Mouse (Mus musculus): ENCODE results near the gene Poc1a.

Gene Poc1a

GRCm38 (mm10) chr9:106280808-106281544 lies at the start of gene Poc1a:
Gene Poc1a, plus strand, starts transcription at chr9:106281061.
- peak; percentile 93 to 97 for DNase-seq (ENCODE audit: low spot score in 2 of 2)

DNA sequence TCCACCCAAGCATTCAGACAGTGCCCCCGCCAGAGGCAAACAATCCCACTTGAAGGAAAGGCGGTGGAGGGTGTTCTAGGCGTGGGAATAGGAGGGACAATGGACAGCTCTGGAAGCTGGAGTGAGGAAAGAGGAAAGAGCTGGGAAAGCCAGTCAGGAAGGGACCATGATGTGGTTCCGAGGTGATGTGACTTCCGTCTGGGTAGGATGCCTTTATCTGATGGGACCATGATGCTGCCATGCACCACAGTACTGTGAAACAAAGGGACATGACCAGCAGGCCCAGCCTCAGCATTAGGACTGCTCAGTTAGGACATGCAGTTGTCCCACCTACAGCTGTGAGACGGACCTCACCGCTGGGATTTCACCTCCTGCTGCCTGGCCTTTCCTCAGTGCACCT lies 49.6 kb upstream of the Poc1a start:
- DNase-seq (ENCODE audit: low spot score in 2 of 2) = no peak

- DNase-seq (ENCODE audit: low spot score in 2 of 2) = no peak
These were observed 49.0 kb upstream of the Poc1a start for GRCm38 (mm10) chr9:106231816-106232215.

GRCm38 (mm10) chr9:106232956-106233355 lies 47.9 kb upstream of the Poc1a start:
- no peak for DNase-seq (ENCODE audit: low spot score in 2 of 2)

GRCm38 (mm10) chr9:106233953-106234352 lies 46.9 kb upstream of the Poc1a start:
- DNase-seq (ENCODE audit: low spot score in 2 of 2) = no peak

- DNase-seq (ENCODE audit: low spot score in 2 of 2) = no peak
These were observed 45.5 kb upstream of the Poc1a start for GRCm38 (mm10) chr9:106235194-106235830.

GRCm38 (mm10) chr9:106236156-106236817 lies 44.6 kb upstream of the Poc1a start:
- DNase-seq (ENCODE audit: low spot score in 2 of 2) = no peak

GRCm38 (mm10) chr9:106236818-106237211 lies 44.0 kb upstream of the Poc1a start:
- DNase-seq (ENCODE audit: low spot score in 2 of 2) = no peak

DNA sequence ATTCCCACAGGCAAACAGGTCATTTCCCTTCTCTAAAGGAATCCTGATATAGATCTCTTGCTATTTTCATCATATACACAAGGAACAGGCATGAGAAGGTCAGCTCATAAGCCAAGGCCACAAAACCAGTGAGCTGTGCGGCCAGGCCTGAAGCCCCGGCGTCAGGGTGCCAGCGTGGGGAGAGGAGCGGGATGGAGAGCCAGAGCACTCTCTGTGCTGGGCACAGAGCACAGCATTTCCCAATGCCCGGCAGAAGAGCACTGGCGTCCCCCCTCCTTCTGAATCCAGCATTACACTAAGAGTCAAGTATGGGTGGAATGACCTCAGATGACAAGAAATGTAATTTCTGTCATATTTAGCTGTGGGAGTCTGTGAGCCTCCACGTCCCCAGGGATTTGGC lies 43.5 kb upstream of the Poc1a start:
- DNase-seq (ENCODE audit: low spot score in 2 of 2) = no peak

DNA sequence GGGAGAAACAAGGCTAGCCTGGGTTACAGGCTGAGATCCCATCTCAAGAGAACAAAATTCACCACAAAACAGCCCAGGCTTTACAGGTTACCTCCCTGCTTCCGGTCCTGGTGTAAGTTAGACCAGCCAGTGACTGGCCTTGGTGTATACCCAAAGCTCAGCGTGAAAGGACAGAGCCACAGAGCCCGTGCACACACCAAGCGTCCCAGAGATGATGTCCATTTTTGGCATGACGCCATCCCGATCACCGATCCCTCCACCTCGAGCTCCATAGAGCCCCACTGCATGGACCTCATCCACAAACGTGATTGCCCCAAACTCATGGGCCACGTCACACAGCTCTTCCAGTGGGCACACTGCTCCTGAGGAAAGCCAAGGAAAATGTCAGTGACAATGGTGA lies 43.0 kb upstream of the Poc1a start:
- DNase-seq (ENCODE audit: low spot score in 2 of 2) = no peak

- DNase-seq (ENCODE audit: low spot score in 2 of 2) = no peak
These were observed 39.2 kb upstream of the Poc1a start for GRCm38 (mm10) chr9:106241541-106242164.

DNA sequence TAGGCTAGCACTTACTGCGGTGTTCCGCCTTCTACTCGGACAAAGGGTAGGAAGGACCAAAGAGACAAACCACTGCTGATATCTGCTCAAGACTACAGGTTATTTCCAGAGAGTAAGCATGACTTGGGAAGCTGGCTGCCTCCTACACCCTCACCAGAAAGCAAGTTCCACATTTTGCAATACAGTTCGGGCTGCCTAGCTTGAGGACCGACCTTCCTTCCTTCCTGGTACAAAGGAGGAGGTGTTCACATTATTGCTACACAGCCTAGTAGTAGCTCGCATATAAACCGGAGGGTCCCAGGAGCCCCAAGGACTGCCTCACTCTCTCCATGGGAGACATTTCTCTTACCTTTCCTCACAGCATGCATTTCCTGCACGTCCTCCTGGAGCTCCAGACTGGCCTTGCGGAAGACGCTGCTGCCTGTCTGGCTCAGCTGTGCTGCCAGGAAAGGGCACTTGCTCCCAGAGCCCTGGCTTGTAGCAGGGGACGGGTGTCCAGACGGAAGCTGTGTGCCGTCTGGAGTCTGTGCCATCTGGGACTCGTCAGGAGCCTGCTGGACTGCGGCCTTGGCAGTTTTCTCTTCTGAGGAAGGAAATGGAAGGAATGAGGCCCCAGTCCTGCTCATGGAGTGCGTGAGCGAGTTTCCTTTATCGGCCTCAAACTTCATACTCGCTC lies 37.9 kb upstream of the Poc1a start:
- no peak for DNase-seq (ENCODE audit: low spot score in 2 of 2)

- DNase-seq (ENCODE audit: low spot score in 2 of 2) = no peak
These were observed 31.3 kb upstream of the Poc1a start for GRCm38 (mm10) chr9:106249550-106249949.

- DNase-seq (ENCODE audit: low spot score in 2 of 2) = no peak
These were observed 30.6 kb upstream of the Poc1a start for GRCm38 (mm10) chr9:106250245-106250644.

- no peak for DNase-seq (ENCODE audit: low spot score in 2 of 2)
These were observed 29.8 kb upstream of the Poc1a start for GRCm38 (mm10) chr9:106251066-106251465.

- DNase-seq (ENCODE audit: low spot score in 2 of 2) = no peak
These were observed 26.9 kb upstream of the Poc1a start for GRCm38 (mm10) chr9:106254001-106254400.

GRCm38 (mm10) chr9:106258412-106258811 lies 22.4 kb upstream of the Poc1a start:
- no peak for DNase-seq (ENCODE audit: low spot score in 2 of 2)

GRCm38 (mm10) chr9:106258990-106259389 lies 21.9 kb upstream of the Poc1a start:
- DNase-seq (ENCODE audit: low spot score in 2 of 2) = no peak

DNA sequence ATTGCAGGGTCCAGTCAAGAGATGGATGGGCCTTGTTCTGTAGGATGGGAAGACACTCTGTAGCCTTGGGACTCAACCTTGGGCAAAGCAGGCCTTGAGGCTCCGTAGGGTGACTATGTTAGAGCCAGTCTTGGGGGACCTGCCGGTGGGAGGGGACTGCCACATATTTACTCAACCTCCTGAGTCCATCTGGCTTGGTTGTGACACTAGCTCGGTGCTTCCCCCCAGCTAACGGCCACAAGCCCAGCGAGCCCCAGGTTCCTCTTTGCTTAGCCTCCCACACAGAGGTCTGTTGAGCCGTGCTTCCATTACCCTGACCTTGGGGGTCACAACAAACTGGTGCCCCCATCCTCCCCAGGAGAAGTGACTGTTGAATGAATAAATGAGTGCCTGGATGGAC lies 19.8 kb upstream of the Poc1a start:
- DNase-seq (ENCODE audit: low spot score in 2 of 2) = no peak

DNA sequence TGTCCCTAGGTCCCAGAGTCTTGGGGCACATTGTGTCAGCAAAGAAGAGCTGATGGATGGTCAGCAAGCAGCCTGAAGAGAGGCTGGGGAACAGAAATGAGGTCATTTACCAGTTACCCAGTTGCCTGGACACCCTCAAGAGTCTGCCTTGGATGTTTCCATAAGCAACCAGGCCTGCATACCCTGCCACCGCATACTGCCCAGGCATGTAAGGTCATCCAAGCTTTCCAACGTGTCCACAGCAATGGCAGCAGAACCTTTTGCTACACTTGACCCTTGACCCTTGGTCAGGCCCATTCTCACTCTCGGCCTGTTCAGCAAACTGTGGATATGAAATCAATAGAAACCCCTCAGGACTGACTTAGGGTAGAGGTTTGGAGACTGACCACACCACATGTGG lies 19.4 kb upstream of the Poc1a start:
- DNase-seq (ENCODE audit: low spot score in 2 of 2) = no peak

DNA sequence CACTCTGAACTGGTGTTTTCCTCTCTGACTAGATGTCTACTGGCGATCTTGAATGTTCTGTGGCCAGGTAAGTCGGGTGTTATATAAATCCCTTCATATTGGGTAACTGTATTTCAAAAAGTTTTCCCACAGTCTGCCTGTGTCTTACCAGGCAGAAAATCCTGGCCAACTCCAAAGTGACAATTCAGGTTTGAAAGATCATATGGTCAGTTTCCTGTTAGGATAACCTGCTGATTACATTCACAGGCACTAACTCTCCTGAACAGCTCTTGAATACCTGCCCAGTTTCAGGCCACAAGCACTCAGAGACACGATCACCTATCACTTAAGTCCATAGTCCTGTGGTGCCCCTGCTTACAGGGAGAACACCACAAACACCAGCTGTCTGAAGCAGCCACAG lies 18.8 kb upstream of the Poc1a start:
- no peak for DNase-seq (ENCODE audit: low spot score in 2 of 2)

- no peak for DNase-seq (ENCODE audit: low spot score in 2 of 2)
These were observed 17.4 kb upstream of the Poc1a start for GRCm38 (mm10) chr9:106263381-106263924.

All from right cerebral cortex, adult 2 months (tissue).